Mouse (Mus musculus): ENCODE measurements around the gene Cuta.

DNA sequence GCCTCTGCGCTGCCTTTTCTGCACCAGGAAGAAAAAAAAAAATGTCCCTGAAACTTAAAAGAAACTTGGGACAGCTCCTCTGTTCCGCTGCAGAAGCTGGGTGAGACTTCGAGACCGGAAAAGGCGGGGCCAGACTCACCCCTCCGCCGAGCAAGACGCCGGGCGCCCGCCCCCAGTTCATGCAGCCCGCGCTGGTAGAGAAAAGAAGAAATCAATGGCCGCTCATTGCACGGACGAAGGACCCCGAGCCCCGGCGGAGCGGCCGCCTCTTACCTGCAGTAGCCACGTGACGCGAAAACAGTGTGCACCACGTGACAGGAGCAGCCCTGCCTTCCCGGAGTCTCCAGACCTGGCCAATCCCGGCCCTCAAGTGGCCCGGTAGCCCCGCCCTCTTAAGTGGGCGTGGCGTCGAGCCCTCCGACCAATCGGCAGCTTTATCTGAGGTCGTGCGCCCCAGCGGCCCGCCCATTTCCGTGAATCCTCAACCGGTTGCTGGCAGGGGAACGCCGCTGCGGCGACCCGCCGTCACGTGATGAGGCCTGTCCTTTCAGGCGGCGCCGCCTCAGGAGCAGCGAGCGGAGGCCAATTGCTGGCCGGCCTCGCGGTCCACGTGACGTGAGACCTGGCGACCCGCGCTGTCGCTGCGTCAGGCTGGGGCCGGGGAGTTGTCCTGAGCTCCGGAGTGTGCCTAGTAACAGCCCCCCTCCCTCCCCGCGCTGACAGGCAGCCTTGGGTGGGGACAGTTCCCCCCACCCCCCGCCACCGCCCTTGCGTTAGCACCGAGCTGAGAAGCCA is at the start of gene Cuta:
- TF ChIP-seq CTCF (IDR thresholded peaks at IDR 0.05; ENCODE audit: control insufficient read depth, insufficient read depth, insufficient read length) (no peak), USF1 (IDR thresholded peaks at IDR 0.05; ENCODE audit: low read depth) (peak; percentile 95), MYOD1 (IDR thresholded peaks at IDR 0.05; ENCODE audit: control insufficient read depth, insufficient read length, low read depth) (no peak)
